ENCODE assay signal across 21 mouse cellular contexts in genomic region chr11:20960750-20961149, GRCm38 (mm10).
"Had no signal": no experiment of that assay in that cellular context is flagged by ENCODE, and none has a peak within 500 bp of the region (broad histone marks: within the 10 kb centered on the region; RNA-seq: fewer than 3 reads in every experiment).

No protein-coding gene starts in this region.

- H3K4me1 ChIP-seq: midbrain, embryonic 12.5 days; midbrain, embryonic 15.5 days had no signal

- H3K4me3 ChIP-seq: liver, embryonic 12.5 days; liver, embryonic 15.5 days; megakaryocyte, embryonic 14.5 days; midbrain, embryonic 12.5 days; midbrain, embryonic 15.5 days; myocyte; neural tube, embryonic 13.5 days; stomach, embryonic 15.5 days had no signal

- H3K27ac ChIP-seq: liver, embryonic 12.5 days; liver, embryonic 15.5 days; macrophage; midbrain, embryonic 12.5 days; midbrain, embryonic 15.5 days; neural tube, embryonic 13.5 days; stomach, embryonic 15.5 days had no signal

- DNase-seq: kidney, adult 18-20 months; kidney, adult 9 months; kidney, postnatal 14 days; kidney, postnatal 4 days; left cerebral cortex, postnatal 4 days; lung, adult 2 months; retina, postnatal 1 day; right cerebral cortex, postnatal 25 days; spleen, adult 18-20 months; thymus, adult 18-20 months; thymus, postnatal 36 days had no signal

- H3K4me2 ChIP-seq: liver, embryonic 12.5 days; liver, embryonic 15.5 days; midbrain, embryonic 12.5 days; midbrain, embryonic 15.5 days; neural tube, embryonic 13.5 days; stomach, embryonic 15.5 days had no signal

- H3K9ac ChIP-seq: liver, embryonic 12.5 days; liver, embryonic 15.5 days; midbrain, embryonic 12.5 days; midbrain, embryonic 15.5 days; neural tube, embryonic 13.5 days; stomach, embryonic 15.5 days had no signal

- ATAC-seq: liver, embryonic 12.5 days; lung, postnatal 0 days; midbrain, embryonic 15.5 days had no signal

- H3K9me3 ChIP-seq: liver, embryonic 15.5 days; midbrain, embryonic 12.5 days; midbrain, embryonic 15.5 days; neural tube, embryonic 13.5 days; stomach, embryonic 15.5 days had no signal

- H3K27me3 ChIP-seq: megakaryocyte, embryonic 14.5 days; midbrain, embryonic 15.5 days; neural tube, embryonic 13.5 days; stomach, embryonic 15.5 days had no signal

- H3K36me3 ChIP-seq: liver, embryonic 12.5 days; liver, embryonic 15.5 days; midbrain, embryonic 12.5 days; midbrain, embryonic 15.5 days; neural tube, embryonic 13.5 days; stomach, embryonic 15.5 days had no signal
